Mouse (Mus musculus) megakaryocyte, embryonic 14.5 days (primary cell): ENCODE results near the gene Six6.

Experiments used
- FLI1 ChIP-seq: IDR thresholded peaks from 2 replicates; pipeline ENCODE4 v1.6.1; 2012; ENCODE audit warnings: low read length, inconsistent platforms, mixed read lengths
- GATA1 ChIP-seq: IDR thresholded peaks from 3 replicates; pipeline ENCODE4 v1.6.1; 2012; ENCODE audit warnings: mixed read lengths, low read length, inconsistent platforms, borderline replicate concordance

DNA sequence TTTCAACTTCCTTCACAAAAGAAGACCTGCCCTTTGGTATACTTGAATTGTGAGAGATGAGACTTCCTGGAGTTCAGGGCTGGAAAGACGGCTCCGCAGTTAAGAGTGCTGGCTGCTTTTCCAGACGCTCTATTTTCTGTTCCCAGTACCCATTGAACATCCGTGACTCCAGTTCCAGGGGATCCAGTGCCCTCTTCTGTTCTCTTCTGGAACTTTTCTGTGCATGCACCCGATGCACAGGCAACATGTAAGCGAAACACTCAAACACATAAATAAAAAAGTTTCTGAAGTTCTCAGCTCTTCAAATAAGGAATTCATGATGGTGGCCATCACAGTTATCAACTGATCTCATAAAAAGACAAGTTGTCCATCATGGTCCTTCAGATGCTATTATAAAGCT is 23.1 kb downstream of the Six6 start:
- no peak for TF ChIP-seq GATA1
- TF ChIP-seq FLI1, result no peak
